Mouse (Mus musculus): ENCODE measurements at regions not wholly inside any gene's neighbourhood (a gene's known extent, or its start where the extent isn't known, plus 50 kb on each side); places are given as distances from the start of the nearest gene placed in this dataset.

DNA sequence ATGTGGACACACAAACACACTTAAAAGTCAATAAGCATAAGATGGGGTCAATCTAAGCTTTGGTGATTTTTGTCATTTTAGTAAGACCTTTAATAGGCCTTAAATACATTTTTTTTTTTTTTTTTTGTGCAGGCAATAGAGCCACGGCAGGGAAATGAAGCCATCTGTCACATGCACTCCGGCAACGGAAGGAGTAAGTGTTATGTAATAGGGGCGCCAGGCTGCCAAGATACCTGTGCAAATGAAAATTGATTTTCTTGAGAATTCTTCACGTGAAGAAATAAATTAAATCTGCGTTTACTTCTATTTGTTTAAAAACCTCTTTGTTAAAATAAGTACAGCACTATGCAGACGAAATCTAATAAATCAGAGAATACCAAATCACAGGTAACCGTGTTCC is 54.6 kb upstream of the Card11 start:
- DNase-seq (ENCODE audit: low spot score in 2 of 2), result no peak

- DNase-seq (ENCODE audit: low spot score in 2 of 2), result no peak
Observed at GRCm38 (mm10) chr5:141055596-141056343, 55.4 kb upstream of the Card11 start.

- DNase-seq (ENCODE audit: low spot score in 2 of 2), result peak; percentile 31 to 68
Observed at GRCm38 (mm10) chr5:141058141-141058540, 57.8 kb upstream of the Card11 start.

DNA sequence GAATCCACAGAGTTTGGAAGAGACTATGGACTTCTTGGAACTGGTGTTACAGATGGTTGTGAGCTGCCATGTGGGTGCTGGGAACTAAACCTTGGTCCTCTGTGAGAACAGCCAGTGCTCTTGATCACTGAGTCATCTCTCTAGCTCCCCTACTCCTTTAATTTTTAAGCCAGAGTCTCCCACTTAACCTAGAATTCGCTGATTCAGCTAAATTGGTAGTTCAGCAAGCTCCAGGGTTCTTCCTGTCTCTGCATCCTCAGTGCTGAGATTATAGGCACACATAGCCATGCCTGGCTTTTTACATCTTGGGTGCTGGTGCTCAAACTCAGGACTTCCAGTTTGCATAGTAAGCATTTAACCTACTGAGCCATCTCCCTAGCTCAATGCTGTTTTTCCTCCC is 58.5 kb upstream of the Card11 start:
- DNase-seq (ENCODE audit: low spot score in 2 of 2), result no peak

GRCm38 (mm10) chr5:141062144-141062543 is 61.8 kb upstream of the Card11 start:
- no peak for DNase-seq (ENCODE audit: low spot score in 2 of 2)

GRCm38 (mm10) chr5:141067561-141067960 is 67.2 kb upstream of the Card11 start:
- no peak for DNase-seq (ENCODE audit: low spot score in 2 of 2)

DNA sequence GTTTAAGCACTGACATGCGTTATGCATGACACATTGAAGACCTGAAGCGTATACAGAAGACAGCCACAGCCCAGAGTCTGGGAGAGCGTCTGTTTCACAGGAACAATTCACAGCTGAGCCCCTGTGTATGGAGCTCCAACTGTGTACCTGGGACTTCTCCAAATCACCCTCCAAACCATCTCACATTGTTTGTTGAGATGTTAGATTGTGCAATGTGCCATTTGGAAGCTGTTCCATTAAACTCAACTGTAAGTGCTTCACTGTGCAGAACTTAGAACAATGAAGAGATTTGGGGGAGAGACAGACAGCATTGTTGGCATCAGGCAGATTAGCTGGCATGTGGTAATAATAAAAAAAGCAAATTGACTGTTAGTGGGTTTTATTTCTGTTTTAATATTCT is 74.1 kb upstream of the Card11 start:
- no peak for DNase-seq (ENCODE audit: low spot score in 2 of 2)

DNA sequence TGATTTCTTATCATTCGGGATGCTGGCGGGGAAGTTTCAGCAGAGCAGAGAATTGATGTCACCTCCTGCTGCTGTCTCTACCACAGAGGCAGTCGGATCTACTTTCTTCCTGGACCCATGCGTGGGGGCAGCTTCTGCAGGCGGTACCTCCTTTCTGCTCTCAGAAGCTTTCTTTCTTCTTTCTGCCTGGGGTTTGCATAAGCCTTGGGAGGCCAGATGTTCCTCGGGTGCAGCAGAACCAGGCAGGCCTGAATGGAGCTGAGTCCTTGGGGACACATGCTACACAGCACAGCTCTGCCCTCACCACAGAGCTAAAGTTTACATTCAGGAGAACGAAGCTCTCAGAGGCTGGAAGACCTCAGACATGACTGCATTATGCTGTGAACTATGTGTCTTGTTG is 75.8 kb upstream of the Card11 start:
- no peak for DNase-seq (ENCODE audit: low spot score in 2 of 2)

GRCm38 (mm10) chr5:141076942-141077341 is 76.6 kb upstream of the Card11 start:
- DNase-seq (ENCODE audit: low spot score in 2 of 2), result no peak

DNA sequence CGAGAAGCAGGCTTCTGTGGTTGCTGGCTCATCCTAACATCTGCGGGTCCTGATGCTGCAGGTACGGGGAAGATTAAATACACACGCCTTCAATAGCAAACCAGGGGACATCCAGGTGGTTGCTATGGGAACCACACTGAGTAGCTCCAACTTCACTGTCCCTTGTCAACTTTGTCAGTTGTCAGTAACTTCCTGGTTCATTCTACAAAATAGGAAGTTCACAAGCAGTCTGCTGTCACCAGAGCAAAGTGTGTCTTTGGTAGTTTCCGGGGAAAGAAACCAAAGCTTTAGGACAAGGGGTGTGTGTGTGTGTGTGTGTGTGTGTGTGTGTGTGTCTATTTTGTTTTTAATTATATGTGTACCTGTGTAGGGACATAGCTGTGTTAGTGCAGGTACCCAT is 80.5 kb upstream of the Card11 start:
- DNase-seq (ENCODE audit: low spot score in 2 of 2), result no peak

- DNase-seq (ENCODE audit: low spot score in 2 of 2), result no peak
Observed at GRCm38 (mm10) chr5:141084056-141084730, 83.8 kb upstream of the Card11 start.

DNA sequence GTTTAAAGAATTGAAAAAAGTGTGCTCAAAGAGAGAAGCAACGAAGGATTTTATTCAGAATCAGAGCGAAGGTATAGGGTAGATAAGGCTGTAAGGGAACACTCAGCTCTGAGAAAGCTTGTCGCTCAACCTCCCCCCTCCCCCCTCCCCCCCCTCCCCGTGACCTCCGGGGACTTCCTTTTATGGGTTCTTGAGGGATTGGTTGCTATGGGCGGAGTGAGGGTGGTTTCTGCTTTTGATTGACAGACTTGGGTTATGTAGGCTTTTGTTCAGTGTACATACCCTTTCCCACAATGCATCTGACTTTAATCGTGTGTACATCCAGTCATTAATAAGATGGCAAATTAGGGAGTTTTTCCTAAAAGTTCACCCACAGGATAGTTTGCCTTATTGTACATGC is 84.4 kb upstream of the Card11 start:
- no peak for DNase-seq (ENCODE audit: low spot score in 2 of 2)

DNA sequence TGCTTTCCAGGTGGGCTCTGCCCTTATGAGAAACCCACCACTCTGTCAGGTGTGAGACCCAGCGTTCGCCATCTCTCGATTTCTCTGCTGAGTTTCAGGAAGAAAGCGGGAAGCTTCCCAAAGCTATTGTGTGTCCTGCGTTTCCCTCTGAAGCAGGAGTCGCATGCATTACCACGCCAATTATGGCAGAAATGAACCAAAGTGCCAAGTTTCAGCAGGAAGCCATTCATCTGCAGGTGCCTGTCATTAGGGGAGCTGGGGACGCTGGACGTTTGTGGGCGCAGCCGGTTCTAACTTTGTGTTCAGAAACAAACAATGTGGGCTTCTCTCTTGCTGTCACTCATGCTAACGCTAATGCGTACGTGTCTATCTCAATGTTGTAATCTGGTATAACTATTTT is 91.3 kb upstream of the Card11 start:
- DNase-seq (ENCODE audit: low spot score in 2 of 2), result no peak

DNA sequence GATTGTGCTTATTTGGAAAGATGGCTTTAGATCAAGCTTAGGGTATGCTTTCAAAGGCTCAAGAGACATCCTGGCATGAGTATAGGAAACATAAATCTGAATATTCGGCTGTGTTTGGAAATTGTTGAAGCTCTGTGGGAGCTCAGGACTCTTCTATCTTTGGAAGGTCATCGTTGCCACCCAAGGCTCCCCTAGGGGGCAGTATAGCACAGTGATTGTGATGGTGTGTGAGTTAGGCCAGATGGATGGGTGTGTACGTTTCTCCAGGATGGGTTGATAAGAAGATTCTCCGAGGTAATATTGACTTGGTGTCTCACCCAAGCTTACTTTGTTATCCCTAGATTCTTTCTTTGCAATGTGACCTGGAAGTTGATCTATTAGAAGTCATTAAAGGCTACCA is 93.3 kb upstream of the Card11 start:
- DNase-seq (ENCODE audit: low spot score in 2 of 2), result peak; percentile 67 to 76

- no peak for DNase-seq (ENCODE audit: low spot score in 2 of 2)
Observed at GRCm38 (mm10) chr5:141097878-141098277, 97.5 kb upstream of the Card11 start.

DNA sequence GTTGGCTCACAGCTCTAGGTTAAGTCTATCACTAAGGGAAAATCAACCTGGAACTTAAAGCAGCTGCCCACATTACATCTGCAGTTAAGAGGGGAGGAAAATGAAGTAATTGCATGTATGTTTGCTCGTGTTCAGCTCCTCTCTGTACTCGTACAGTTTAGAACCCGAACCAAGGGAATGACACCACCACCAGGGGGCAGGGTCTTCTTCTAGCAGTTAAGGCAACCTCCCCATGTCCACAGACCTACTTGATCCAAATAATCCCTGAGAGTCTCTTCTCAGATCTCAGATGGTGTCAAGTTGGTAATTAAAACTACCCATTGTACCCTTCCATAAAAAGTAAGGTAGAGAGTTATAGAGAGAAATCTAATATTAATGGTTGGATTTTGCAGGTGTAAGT is 111.3 kb upstream of the Card11 start:
- no peak for DNase-seq (ENCODE audit: low spot score in 2 of 2)

- no peak for DNase-seq (ENCODE audit: low spot score in 2 of 2)
Observed at GRCm38 (mm10) chr5:141115273-141115904, 115.0 kb upstream of the Card11 start.

DNA sequence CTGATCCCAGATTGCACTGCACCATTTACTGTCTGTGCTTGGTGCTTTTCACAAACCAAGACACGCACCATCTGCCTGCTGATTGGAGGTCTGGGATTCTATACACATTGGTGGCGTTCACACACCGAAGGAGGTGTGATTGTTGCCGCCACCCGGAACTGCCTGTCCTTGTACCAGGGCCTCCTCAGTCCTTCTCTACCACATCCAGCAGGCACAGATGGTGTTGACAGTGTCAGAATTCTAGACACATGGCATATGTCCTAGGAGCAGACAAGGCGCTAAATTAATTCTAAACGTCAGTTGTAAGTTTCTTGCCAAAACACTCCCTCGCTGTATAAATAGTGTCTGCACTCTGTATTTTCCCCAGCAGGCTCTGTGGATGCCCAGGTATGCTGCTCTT is 115.6 kb upstream of the Card11 start:
- DNase-seq (ENCODE audit: low spot score in 2 of 2), result peak; percentile 83 to 88

- no peak for DNase-seq (ENCODE audit: low spot score in 2 of 2)
Observed at GRCm38 (mm10) chr5:141125870-141126269, 115.4 kb upstream of the Sdk1 start.

- DNase-seq (ENCODE audit: low spot score in 2 of 2), result no peak
Observed at GRCm38 (mm10) chr5:141126536-141126935, 114.8 kb upstream of the Sdk1 start.

DNA sequence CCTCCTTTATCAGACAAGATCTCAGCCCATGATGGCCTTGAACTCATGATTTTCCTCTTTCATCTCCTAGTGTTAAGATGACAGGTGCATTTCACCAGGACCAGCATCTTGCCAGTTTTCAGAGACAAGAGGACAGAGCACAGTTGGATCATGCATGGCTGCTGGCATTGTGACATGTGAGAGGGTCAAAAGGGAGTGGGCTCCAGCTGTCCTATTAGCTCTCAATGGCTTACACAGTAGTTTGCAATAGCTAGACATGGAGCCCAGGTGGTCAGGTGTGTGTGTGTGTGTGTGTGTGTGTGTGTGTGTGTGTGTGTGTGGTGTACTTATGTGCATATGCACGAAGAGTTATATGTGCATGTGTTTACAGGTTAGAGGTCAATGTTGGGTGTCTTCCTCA is 110.3 kb upstream of the Sdk1 start:
- no peak for DNase-seq (ENCODE audit: low spot score in 2 of 2)

DNA sequence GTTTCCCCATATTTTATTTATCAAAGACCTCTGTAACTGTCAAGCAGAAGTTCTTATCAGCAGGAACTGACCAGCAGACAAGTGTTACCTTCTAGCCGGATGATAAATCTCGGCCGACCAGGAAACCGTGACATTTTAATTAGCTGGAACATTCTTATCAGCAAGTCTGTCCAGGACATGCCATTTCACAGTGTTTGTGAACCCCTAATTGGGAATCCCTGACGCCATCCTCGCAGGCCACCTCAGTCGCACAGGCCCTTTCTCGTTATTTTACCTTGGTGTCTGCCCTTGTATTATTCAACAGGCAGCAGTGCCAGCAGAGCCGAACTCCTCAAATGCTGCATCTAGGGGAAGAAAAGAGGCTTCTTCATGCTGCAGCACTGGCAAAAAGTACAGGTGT is 109.4 kb upstream of the Sdk1 start:
- DNase-seq (ENCODE audit: low spot score in 2 of 2), result no peak

DNA sequence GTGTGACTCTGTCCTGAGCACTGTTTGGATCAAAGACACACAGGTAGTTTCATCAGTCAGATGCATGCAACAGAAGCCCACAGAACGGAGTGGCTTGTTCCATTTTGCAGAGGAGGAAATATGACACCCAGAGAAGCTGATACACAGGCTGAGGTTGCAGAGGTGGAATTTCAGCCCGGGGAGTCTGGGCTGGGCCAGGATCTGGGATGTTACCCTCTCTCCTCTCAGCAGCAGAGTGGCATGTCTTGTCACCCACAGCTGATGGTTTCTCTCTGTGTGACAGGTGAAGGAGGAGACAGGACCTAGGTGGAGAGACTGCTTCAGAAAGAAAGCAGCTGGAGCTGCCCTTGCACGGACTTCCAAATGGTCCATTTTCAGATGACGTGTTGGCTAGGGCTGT is 105.1 kb upstream of the Sdk1 start:
- DNase-seq (ENCODE audit: low spot score in 2 of 2), result no peak
